Mouse (Mus musculus): ENCODE data around the gene Ppm1h. TPM values are rescaled to one million over a fixed set of nuclear protein-coding genes. Genes with fewer than 3 reads are reported as not detected.
A peak's percentile ranks its signal among the peaks of the same experiment; 100 is the strongest.
"Not testable (repeated sequence)": the region's sequence is repeated elsewhere in the genome, so short reads cannot be mapped to it uniquely, and the experiment has no call there.

Gene Ppm1h
- polyA plus RNA-seq, 1 experiment from 2014 or later: 19.8 TPM

DNA sequence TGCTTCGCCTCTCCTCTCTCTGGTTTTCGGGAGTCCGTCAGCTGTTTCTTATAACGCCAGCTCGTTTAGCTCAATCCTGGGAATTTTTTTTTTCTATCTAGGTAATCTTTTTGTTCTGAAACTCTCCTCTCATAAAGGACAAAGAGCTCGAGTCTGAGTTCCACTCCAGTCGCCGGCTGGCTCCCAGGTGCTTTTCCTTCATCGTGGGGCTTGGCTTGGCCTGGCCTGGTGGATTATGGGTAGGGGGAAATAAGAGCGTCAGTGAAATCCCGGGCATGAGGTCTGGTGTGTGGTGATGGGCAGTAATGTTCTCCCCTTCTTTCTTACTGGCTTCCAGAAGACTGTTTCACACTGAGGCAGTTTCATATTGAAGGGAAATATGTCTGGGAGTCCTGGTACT is 234.8 kb downstream of the Ppm1h start:
- H3K4me1 ChIP-seq (ENCODE audit: control insufficient read depth, insufficient read depth, low read length): peaks cover 19% of the 10 kb centered on the region
- DNase-seq (no peak), ATAC-seq (ENCODE audit: low FRiP score, low TSS enrichment) (no peak)
- H3K9me3 ChIP-seq (ENCODE audit: control insufficient read depth, low read length): no peaks in the 10 kb centered on the region
- no peaks in the 10 kb centered on the region for H3K27me3 ChIP-seq (ENCODE audit: control insufficient read depth, insufficient read depth, low read length)
- H3K27ac ChIP-seq (replicated peaks; ENCODE audit: low read depth, low read length): peak overlapping the region; percentile 71
- no peak overlapping the region for H3K4me2 ChIP-seq (ENCODE audit: low read length)
- H3K36me3 ChIP-seq (ENCODE audit: control insufficient read depth, insufficient read depth, low read length): no peaks in the 10 kb centered on the region
- H3K9ac ChIP-seq (replicated peaks; ENCODE audit: low read length): no peak overlapping the region
- WGBS: 37% methylated on average over 11 of the region's 11 CpGs
- no peak overlapping the region for H3K4me3 ChIP-seq (replicated peaks; ENCODE audit: low read depth, low read length)

DNA sequence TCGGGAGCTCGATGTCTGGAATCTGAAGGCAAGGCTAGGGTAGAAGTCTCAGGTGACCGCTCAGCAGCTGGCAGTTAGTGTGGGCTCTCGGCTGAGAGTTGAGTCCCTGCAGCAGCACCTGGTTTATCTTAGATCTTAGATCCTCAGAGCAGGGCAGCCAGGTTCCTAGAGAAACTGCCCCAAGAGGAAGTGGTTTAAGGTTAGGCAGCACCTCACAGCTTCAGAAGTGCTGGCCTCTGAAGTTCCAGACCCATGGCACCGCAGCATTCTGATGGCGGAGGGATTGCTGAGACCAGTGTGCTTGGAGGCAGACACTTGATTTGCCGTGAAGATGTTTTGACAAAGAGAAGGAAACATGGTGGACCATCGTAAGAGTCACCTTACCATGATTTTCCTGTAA is 237.3 kb downstream of the Ppm1h start:
- Histone ChIP-seq H3K36me3 (ENCODE audit: control insufficient read depth, insufficient read depth, low read length) (no peaks in the 10 kb centered on the region), H3K9ac (replicated peaks; ENCODE audit: low read length) (no peak overlapping the region), H3K4me2 (ENCODE audit: low read length) (no peak overlapping the region), H3K4me1 (ENCODE audit: control insufficient read depth, insufficient read depth, low read length) (peaks cover 19% of the 10 kb centered on the region), H3K27me3 (ENCODE audit: control insufficient read depth, insufficient read depth, low read length) (no peaks in the 10 kb centered on the region), H3K27ac (replicated peaks; ENCODE audit: low read depth, low read length) (no peak overlapping the region), H3K4me3 (replicated peaks; ENCODE audit: low read depth, low read length) (no peak overlapping the region), H3K9me3 (ENCODE audit: control insufficient read depth, low read length) (no peaks in the 10 kb centered on the region)
- ATAC-seq (ENCODE audit: low FRiP score, low TSS enrichment): no peak
- WGBS: 81% methylated on average over 8 of the region's 8 CpGs
- no peak for DNase-seq

DNA sequence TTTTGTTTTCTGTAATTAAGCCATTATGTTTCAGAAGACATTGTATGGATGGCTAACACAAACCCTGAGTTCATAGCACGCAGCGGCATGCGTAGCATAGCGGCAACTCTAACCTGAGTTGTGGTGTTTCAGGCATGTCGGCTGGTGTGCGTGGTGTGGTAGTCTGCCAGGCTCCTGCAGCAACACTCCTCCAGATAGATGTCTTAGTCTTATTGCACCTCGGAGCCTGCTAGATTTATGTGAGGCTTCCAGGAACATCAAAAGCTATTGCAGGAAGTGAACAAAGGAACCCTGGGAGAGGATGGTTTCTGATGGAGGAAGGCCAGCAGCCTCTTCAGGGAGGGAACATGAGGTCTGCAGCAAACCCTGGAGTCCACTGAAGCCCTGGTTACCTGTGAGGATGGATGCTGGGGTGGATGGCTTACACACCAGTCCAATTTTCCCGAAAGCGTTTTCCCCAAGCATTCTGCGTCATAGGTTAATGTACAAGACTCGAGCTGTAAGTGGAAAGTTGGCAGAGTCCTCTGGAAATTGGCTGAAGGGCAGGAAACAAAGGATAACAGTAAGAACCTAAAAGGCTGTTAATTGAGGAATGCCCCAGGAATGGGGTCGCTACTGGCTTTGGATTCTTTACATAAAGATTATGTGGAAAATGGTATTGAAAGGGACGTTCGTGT is 239.2 kb downstream of the Ppm1h start:
- DNase-seq (no peak), ATAC-seq (ENCODE audit: low FRiP score, low TSS enrichment) (no peak)
- no peaks in the 10 kb centered on the region for H3K27me3 ChIP-seq (ENCODE audit: control insufficient read depth, insufficient read depth, low read length)
- no peak overlapping the region for H3K27ac ChIP-seq (replicated peaks; ENCODE audit: low read depth, low read length)
- no peaks in the 10 kb centered on the region for H3K36me3 ChIP-seq (ENCODE audit: control insufficient read depth, insufficient read depth, low read length)
- no peaks in the 10 kb centered on the region for H3K9me3 ChIP-seq (ENCODE audit: control insufficient read depth, low read length)
- H3K9ac ChIP-seq (replicated peaks; ENCODE audit: low read length): no peak overlapping the region
- no peak overlapping the region for H3K4me2 ChIP-seq (ENCODE audit: low read length)
- 0 out of 2 replicates have a peak, but pooled peaks cover 13% of the 10 kb centered on the region for H3K4me1 ChIP-seq (ENCODE audit: control insufficient read depth, insufficient read depth, low read length)
- H3K4me3 ChIP-seq (replicated peaks; ENCODE audit: low read depth, low read length): no peak overlapping the region
- WGBS: 93% methylated on average over 14 of the region's 14 CpGs

DNA sequence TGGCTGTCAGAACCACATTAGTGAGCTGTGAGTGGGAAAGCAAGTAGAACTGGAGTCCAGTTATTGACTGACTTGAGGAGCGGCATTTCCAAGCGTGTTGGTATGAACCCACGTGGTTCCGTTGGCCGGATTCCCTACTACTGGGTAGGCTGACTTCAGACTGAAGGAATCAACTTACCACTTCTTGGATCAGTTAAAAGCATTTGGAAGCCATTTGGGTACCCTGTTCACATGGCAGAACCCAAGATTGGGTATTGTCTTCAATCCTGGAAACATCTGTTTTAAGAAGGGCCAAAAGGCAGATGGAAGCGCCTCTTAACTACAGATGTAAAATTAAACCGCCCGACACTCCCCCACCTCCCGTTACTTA is 239.7 kb downstream of the Ppm1h start:
- 97% methylated on average over 9 of the region's 9 CpGs for WGBS
- ATAC-seq (ENCODE audit: low FRiP score, low TSS enrichment): no peak

DNA sequence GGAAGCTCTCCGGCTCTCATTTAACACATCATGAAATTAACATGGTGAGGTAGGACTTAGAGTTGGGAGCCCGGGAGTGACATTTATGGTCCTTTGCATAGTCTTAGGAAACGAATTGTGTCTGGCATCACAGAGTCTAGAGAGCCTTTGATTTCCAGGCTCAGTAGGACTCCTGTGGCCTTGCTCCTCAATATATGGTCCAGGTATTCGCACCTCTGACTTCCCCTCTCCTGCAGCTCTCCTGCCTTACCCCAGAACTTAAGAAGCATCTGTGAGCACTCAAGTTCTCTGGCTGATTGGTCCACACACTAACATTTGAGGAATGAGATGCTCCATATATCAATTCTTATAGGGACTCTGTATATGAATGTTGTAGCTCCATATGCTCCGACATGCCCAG is 240.2 kb downstream of the Ppm1h start:
- H3K4me3 ChIP-seq (replicated peaks; ENCODE audit: low read depth, low read length): no peak overlapping the region
- H3K27me3 ChIP-seq (ENCODE audit: control insufficient read depth, insufficient read depth, low read length): no peaks in the 10 kb centered on the region
- no peak overlapping the region for H3K9ac ChIP-seq (replicated peaks; ENCODE audit: low read length)
- H3K9me3 ChIP-seq (ENCODE audit: control insufficient read depth, low read length): no peaks in the 10 kb centered on the region
- no peaks in the 10 kb centered on the region for H3K36me3 ChIP-seq (ENCODE audit: control insufficient read depth, insufficient read depth, low read length)
- WGBS: 97% methylated on average over 5 of the region's 5 CpGs
- H3K4me2 ChIP-seq (ENCODE audit: low read length): no peak overlapping the region
- no peak for ATAC-seq (ENCODE audit: low FRiP score, low TSS enrichment)
- no peak overlapping the region for H3K27ac ChIP-seq (replicated peaks; ENCODE audit: low read depth, low read length)
- 0 out of 2 replicates have a peak, but pooled peaks cover 5% of the 10 kb centered on the region for H3K4me1 ChIP-seq (ENCODE audit: control insufficient read depth, insufficient read depth, low read length)
- DNase-seq: no peak

More for the DNA sequence above, 239.7 kb downstream of the Ppm1h start:
- H3K9ac ChIP-seq (replicated peaks; ENCODE audit: low read length): no peak overlapping the region
- no peak overlapping the region for H3K27ac ChIP-seq (replicated peaks; ENCODE audit: low read depth, low read length)
- H3K36me3 ChIP-seq (ENCODE audit: control insufficient read depth, insufficient read depth, low read length): no peaks in the 10 kb centered on the region
- no peak overlapping the region for H3K4me3 ChIP-seq (replicated peaks; ENCODE audit: low read depth, low read length)
- H3K27me3 ChIP-seq (ENCODE audit: control insufficient read depth, insufficient read depth, low read length): no peaks in the 10 kb centered on the region
- no peak for DNase-seq
- H3K4me1 ChIP-seq (ENCODE audit: control insufficient read depth, insufficient read depth, low read length): 0 out of 2 replicates have a peak, but pooled peaks cover 8% of the 10 kb centered on the region
- H3K4me2 ChIP-seq (ENCODE audit: low read length): no peak overlapping the region
- no peaks in the 10 kb centered on the region for H3K9me3 ChIP-seq (ENCODE audit: control insufficient read depth, low read length)

DNA sequence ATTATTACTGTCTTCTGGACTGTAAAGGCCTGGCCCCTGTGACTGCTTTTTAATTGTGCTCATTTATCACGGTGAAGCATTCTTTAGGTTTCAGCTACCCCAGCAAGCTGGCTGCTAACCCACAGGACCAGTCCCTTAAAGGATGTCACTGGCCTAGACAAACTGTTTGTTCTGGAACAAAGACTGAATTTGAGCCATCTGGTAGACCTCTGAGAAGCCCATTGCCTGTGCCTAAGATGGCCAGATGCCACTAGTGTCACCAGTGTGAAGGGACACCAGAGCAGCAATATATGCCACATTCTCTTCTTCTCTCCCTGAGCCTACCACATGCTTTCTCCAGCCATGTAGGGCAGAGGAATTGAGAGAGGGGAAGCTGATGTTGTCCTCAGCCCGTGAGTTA is 240.9 kb downstream of the Ppm1h start:
- H3K9me3 ChIP-seq (ENCODE audit: control insufficient read depth, low read length): no peaks in the 10 kb centered on the region

DNA sequence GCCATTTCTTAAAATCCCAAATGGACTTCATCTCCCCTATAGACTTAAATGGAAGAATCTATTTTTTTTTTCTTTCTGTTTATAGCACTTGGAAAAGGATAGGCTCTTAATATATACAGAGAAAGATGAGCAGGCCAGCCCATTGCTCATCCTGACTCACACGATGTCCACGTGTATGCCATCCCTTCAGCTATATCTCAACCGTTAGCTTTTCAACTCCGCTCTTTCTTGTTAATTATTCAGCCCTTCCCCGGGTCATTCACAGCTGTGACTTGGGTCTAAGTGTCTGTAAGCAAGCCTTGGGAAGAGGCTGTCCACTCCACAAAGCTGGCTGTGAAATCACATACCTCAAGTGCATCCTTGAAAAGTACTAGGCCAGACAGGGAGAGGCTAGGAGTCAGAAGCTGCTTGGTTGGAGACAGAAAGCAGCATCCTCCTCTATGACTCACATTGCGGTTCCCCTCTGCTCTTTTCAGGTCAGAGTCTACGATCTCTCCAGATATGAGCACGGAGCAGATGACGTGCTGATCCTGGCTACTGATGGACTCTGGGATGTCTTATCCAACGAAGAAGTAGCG is 241.7 kb downstream of the Ppm1h start:
- no peaks in the 10 kb centered on the region for H3K27me3 ChIP-seq (ENCODE audit: control insufficient read depth, insufficient read depth, low read length)
- no peak overlapping the region for H3K4me3 ChIP-seq (replicated peaks; ENCODE audit: low read depth, low read length)
- no peak overlapping the region for H3K9ac ChIP-seq (replicated peaks; ENCODE audit: low read length)
- ATAC-seq (ENCODE audit: low FRiP score, low TSS enrichment): no peak
- DNase-seq: no peak
- no peak overlapping the region for H3K27ac ChIP-seq (replicated peaks; ENCODE audit: low read depth, low read length)
- 0 out of 2 replicates have a peak, but pooled peaks cover 5% of the 10 kb centered on the region for H3K4me1 ChIP-seq (ENCODE audit: control insufficient read depth, insufficient read depth, low read length)
- H3K36me3 ChIP-seq (ENCODE audit: control insufficient read depth, insufficient read depth, low read length): no peaks in the 10 kb centered on the region
- 93% methylated on average over 11 of the region's 11 CpGs for WGBS
- no peaks in the 10 kb centered on the region for H3K9me3 ChIP-seq (ENCODE audit: control insufficient read depth, low read length)
- H3K4me2 ChIP-seq (ENCODE audit: low read length): no peak overlapping the region

More for the DNA sequence above, 240.9 kb downstream of the Ppm1h start:
- 89% methylated on average over 2 of the region's 2 CpGs for WGBS
- H3K4me3 ChIP-seq (replicated peaks; ENCODE audit: low read depth, low read length): no peak overlapping the region
- no peak overlapping the region for H3K4me2 ChIP-seq (ENCODE audit: low read length)
- H3K9ac ChIP-seq (replicated peaks; ENCODE audit: low read length): no peak overlapping the region
- no peak for DNase-seq
- H3K4me1 ChIP-seq (ENCODE audit: control insufficient read depth, insufficient read depth, low read length): 0 out of 2 replicates have a peak, but pooled peaks cover 5% of the 10 kb centered on the region
- no peak overlapping the region for H3K27ac ChIP-seq (replicated peaks; ENCODE audit: low read depth, low read length)
- no peaks in the 10 kb centered on the region for H3K36me3 ChIP-seq (ENCODE audit: control insufficient read depth, insufficient read depth, low read length)
- no peak for ATAC-seq (ENCODE audit: low FRiP score, low TSS enrichment)
- no peaks in the 10 kb centered on the region for H3K27me3 ChIP-seq (ENCODE audit: control insufficient read depth, insufficient read depth, low read length)

DNA sequence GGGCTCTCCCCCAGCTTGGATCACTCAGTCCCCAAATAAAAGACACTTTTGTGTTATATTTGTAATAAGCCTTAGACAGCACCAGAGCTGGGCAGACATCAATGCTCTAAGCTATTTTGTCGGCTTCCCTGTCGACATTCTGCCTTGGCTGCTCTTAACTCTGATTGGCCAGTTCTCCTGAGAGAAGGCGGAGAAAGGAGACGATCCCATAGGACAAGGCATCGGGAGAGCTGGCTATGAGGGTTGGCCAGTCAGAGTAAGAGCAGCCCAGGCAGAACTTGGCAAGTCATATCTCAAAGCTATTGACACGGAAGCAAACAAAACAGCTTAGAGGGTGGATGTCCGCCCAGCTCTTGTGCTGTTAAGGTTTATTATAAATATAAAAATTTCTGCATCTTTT is 243.7 kb downstream of the Ppm1h start:
- no peaks in the 10 kb centered on the region for H3K36me3 ChIP-seq (ENCODE audit: control insufficient read depth, insufficient read depth, low read length)
- no peaks in the 10 kb centered on the region for H3K27me3 ChIP-seq (ENCODE audit: control insufficient read depth, insufficient read depth, low read length)
- no peaks in the 10 kb centered on the region for H3K9me3 ChIP-seq (ENCODE audit: control insufficient read depth, low read length)
- H3K27ac ChIP-seq (replicated peaks; ENCODE audit: low read depth, low read length): no peak overlapping the region
- 37% methylated on average over 7 of the region's 7 CpGs for WGBS
- DNase-seq: peak; percentile 58
- H3K9ac ChIP-seq (replicated peaks; ENCODE audit: low read length): no peak overlapping the region
- H3K4me1 ChIP-seq (ENCODE audit: control insufficient read depth, insufficient read depth, low read length): 0 out of 2 replicates have a peak, but pooled peaks cover 5% of the 10 kb centered on the region
- no peak for ATAC-seq (ENCODE audit: low FRiP score, low TSS enrichment)
- H3K4me3 ChIP-seq (replicated peaks; ENCODE audit: low read depth, low read length): no peak overlapping the region
- H3K4me2 ChIP-seq (ENCODE audit: low read length): no peak overlapping the region

DNA sequence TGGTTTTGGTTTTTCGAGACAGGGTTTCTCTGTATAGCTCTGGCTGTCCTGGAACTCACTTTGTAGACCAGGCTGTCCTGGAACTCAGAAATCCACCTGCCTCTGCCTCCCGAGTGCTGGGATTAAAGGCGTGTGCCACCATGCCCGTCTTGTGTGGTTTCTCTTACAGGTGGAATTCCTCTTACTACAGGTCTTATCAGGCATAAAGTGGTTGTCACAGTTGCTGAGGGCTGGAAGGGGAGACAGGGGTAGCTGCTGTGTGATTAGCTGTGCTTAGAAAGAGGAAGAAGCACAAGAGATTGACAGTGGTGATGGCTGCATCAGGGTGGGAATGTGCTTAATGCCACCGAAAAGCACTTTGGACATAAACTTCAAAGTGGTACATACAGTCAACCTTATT is 246.0 kb downstream of the Ppm1h start:
- H3K4me1 ChIP-seq (ENCODE audit: control insufficient read depth, insufficient read depth, low read length): peaks cover 10% of the 10 kb centered on the region; the same call in 1 of the 2 replicates
- H3K4me3 ChIP-seq (replicated peaks; ENCODE audit: low read depth, low read length); DNase-seq; ATAC-seq (ENCODE audit: low FRiP score, low TSS enrichment); H3K36me3 ChIP-seq (ENCODE audit: control insufficient read depth, insufficient read depth, low read length); H3K27me3 ChIP-seq (ENCODE audit: control insufficient read depth, insufficient read depth, low read length); H3K27ac ChIP-seq (replicated peaks; ENCODE audit: low read depth, low read length); H3K9ac ChIP-seq (replicated peaks; ENCODE audit: low read length); H3K9me3 ChIP-seq (ENCODE audit: control insufficient read depth, low read length); H3K4me2 ChIP-seq (ENCODE audit: low read length): not testable (repeated sequence)
- 91% methylated on average over 5 of the region's 5 CpGs for WGBS
